Mouse (Mus musculus): ENCODE results near the gene Stard7. TPM values are rescaled to one million over a fixed set of nuclear protein-coding genes. Genes with fewer than 3 reads are reported as not detected.
"Not testable (repeated sequence)": the region's sequence is repeated elsewhere in the genome, so short reads cannot be mapped to it uniquely, and the experiment has no call there.

Stard7 gene
- polyA plus RNA-seq, 1 experiment: 44.7 TPM

- TF ChIP-seq CTCF (IDR thresholded peaks at IDR 0.05; ENCODE audit: borderline replicate concordance, insufficient read depth, low read length): no peak
- no peak for TF ChIP-seq POLR2A (IDR thresholded peaks at IDR 0.05; ENCODE audit: low read depth, low read length)
- Histone ChIP-seq H3K27ac (ENCODE audit: insufficient read depth, low read length) (no peak overlapping the region), H3K4me1 (ENCODE audit: control insufficient read depth, insufficient read depth, low read length) (no peaks in the 10 kb centered on the region), H3K4me3 (ENCODE audit: insufficient read depth, low read length) (no peak overlapping the region)
These were observed 2.8 kb downstream of the Stard7 start for GRCm38 (mm10) chr2:127272806-127273205.

GRCm38 (mm10) chr2:127274590-127274989 is 4.6 kb downstream of the Stard7 start:
- H3K4me3 ChIP-seq (ENCODE audit: insufficient read depth, low read length): no peak overlapping the region
- no peak overlapping the region for H3K27ac ChIP-seq (ENCODE audit: insufficient read depth, low read length)
- no peak for TF ChIP-seq CTCF (IDR thresholded peaks at IDR 0.05; ENCODE audit: borderline replicate concordance, insufficient read depth, low read length)

GRCm38 (mm10) chr2:127275551-127276320 is 5.7 kb downstream of the Stard7 start:
- no peaks in the 10 kb centered on the region for H3K4me1 ChIP-seq (ENCODE audit: control insufficient read depth, insufficient read depth, low read length)
- H3K27ac ChIP-seq (ENCODE audit: insufficient read depth, low read length): no peak overlapping the region
- no peak overlapping the region for H3K4me3 ChIP-seq (ENCODE audit: insufficient read depth, low read length)
- no peak for TF ChIP-seq POLR2A (IDR thresholded peaks at IDR 0.05; ENCODE audit: low read depth, low read length)
- TF ChIP-seq CTCF (IDR thresholded peaks at IDR 0.05; ENCODE audit: borderline replicate concordance, insufficient read depth, low read length): no peak

More at GRCm38 (mm10) chr2:127274590-127274989, 4.6 kb downstream of the Stard7 start:
- H3K4me1 ChIP-seq (ENCODE audit: control insufficient read depth, insufficient read depth, low read length): no peaks in the 10 kb centered on the region

GRCm38 (mm10) chr2:127278162-127278561 is 8.1 kb downstream of the Stard7 start:
- no peak overlapping the region for H3K27ac ChIP-seq (ENCODE audit: insufficient read depth, low read length)
- H3K4me3 ChIP-seq (ENCODE audit: insufficient read depth, low read length): no peak overlapping the region
- no peak for TF ChIP-seq CTCF (IDR thresholded peaks at IDR 0.05; ENCODE audit: borderline replicate concordance, insufficient read depth, low read length)
- H3K4me1 ChIP-seq (ENCODE audit: control insufficient read depth, insufficient read depth, low read length): no peaks in the 10 kb centered on the region

GRCm38 (mm10) chr2:127292250-127292649 is 22.2 kb downstream of the Stard7 start:
- Histone ChIP-seq H3K27ac (ENCODE audit: insufficient read depth, low read length) (no peak overlapping the region), H3K4me3 (ENCODE audit: insufficient read depth, low read length) (no peak overlapping the region), H3K4me1 (ENCODE audit: control insufficient read depth, insufficient read depth, low read length) (no peaks in the 10 kb centered on the region)
- TF ChIP-seq CTCF (IDR thresholded peaks at IDR 0.05; ENCODE audit: borderline replicate concordance, insufficient read depth, low read length): no peak
- no peak for TF ChIP-seq POLR2A (IDR thresholded peaks at IDR 0.05; ENCODE audit: low read depth, low read length)

- H3K4me3 ChIP-seq (ENCODE audit: insufficient read depth, low read length): no peak overlapping the region
- no peak overlapping the region for H3K27ac ChIP-seq (ENCODE audit: insufficient read depth, low read length)
- TF ChIP-seq POLR2A (IDR thresholded peaks at IDR 0.05; ENCODE audit: low read depth, low read length) (no peak), CTCF (IDR thresholded peaks at IDR 0.05; ENCODE audit: borderline replicate concordance, insufficient read depth, low read length) (no peak)
- H3K4me1 ChIP-seq (ENCODE audit: control insufficient read depth, insufficient read depth, low read length): no peaks in the 10 kb centered on the region
These were observed 27.2 kb downstream of the Stard7 start for GRCm38 (mm10) chr2:127297001-127297805.

GRCm38 (mm10) chr2:127298056-127298455 is 28.0 kb downstream of the Stard7 start:
- TF ChIP-seq CTCF (IDR thresholded peaks at IDR 0.05; ENCODE audit: borderline replicate concordance, insufficient read depth, low read length): no peak
- TF ChIP-seq POLR2A (IDR thresholded peaks at IDR 0.05; ENCODE audit: low read depth, low read length): no peak
- H3K4me3 ChIP-seq (ENCODE audit: insufficient read depth, low read length): no peak overlapping the region
- no peak overlapping the region for H3K27ac ChIP-seq (ENCODE audit: insufficient read depth, low read length)
- no peaks in the 10 kb centered on the region for H3K4me1 ChIP-seq (ENCODE audit: control insufficient read depth, insufficient read depth, low read length)

GRCm38 (mm10) chr2:127300701-127301100 is 30.7 kb downstream of the Stard7 start:
- Histone ChIP-seq H3K4me1 (ENCODE audit: control insufficient read depth, insufficient read depth, low read length) (no peaks in the 10 kb centered on the region), H3K27ac (ENCODE audit: insufficient read depth, low read length) (no peak overlapping the region), H3K4me3 (ENCODE audit: insufficient read depth, low read length) (no peak overlapping the region)
- TF ChIP-seq POLR2A (IDR thresholded peaks at IDR 0.05; ENCODE audit: low read depth, low read length): no peak
- TF ChIP-seq CTCF (IDR thresholded peaks at IDR 0.05; ENCODE audit: borderline replicate concordance, insufficient read depth, low read length): no peak

- Histone ChIP-seq H3K27ac (ENCODE audit: insufficient read depth, low read length) (no peak overlapping the region), H3K4me1 (ENCODE audit: control insufficient read depth, insufficient read depth, low read length) (no peaks in the 10 kb centered on the region), H3K4me3 (ENCODE audit: insufficient read depth, low read length) (no peak overlapping the region)
- TF ChIP-seq CTCF (IDR thresholded peaks at IDR 0.05; ENCODE audit: borderline replicate concordance, insufficient read depth, low read length): no peak
- TF ChIP-seq POLR2A (IDR thresholded peaks at IDR 0.05; ENCODE audit: low read depth, low read length): no peak
These were observed 31.9 kb downstream of the Stard7 start for GRCm38 (mm10) chr2:127301883-127302282.

- not testable (repeated sequence) for H3K4me1 ChIP-seq (ENCODE audit: control insufficient read depth, insufficient read depth, low read length); H3K4me3 ChIP-seq (ENCODE audit: insufficient read depth, low read length); H3K27ac ChIP-seq (ENCODE audit: insufficient read depth, low read length)
These were observed 34.2 kb downstream of the Stard7 start for GRCm38 (mm10) chr2:127304192-127304591.

All from embryonic fibroblast, embryonic 13.5 days (primary cell).